Mouse (Mus musculus) heart, adult 2 months (tissue): ENCODE data around the gene Sgsm3. TPM values are rescaled to one million over a fixed set of nuclear protein-coding genes. Genes with fewer than 3 reads are reported as not detected.

Experiments used
- DNase-seq, 2 experiments: peaks; one replicate each; pipeline ENCODE4 v3.0.0; 2021
- H3K27ac ChIP-seq: fragments of 200-600 bp; 2 replicates; pipeline ENCODE4 v1.8.1; 2022
- H3K27me3 ChIP-seq: fragments of 200-500 bp; 2 replicates; pipeline ENCODE4 v1.6.1; 2012; ENCODE audit warnings: mild to moderate bottlenecking, low read length, inconsistent platforms, mixed read lengths; ENCODE audit not compliant: control insufficient read depth, insufficient read depth
- H3K36me3 ChIP-seq: fragments of 200-500 bp; 2 replicates; pipeline ENCODE4 v1.6.1; 2012; ENCODE audit warnings: low read length, inconsistent platforms; ENCODE audit not compliant: control insufficient read depth, insufficient read depth
- H3K4me1 ChIP-seq: fragments of 200-500 bp; 2 replicates; pipeline ENCODE4 v1.6.1; 2011; ENCODE audit warnings: low read length; ENCODE audit not compliant: control insufficient read depth, insufficient read depth
- H3K4me3 ChIP-seq: fragments of 200-600 bp; 2 replicates; pipeline ENCODE4 v1.8.1; 2022
- H3K79me2 ChIP-seq: fragments of 200-500 bp; replicated peaks from 2 replicates; pipeline ENCODE4 v1.6.1; 2012; ENCODE audit warnings: mild to moderate bottlenecking, inconsistent platforms, low read length, moderate library complexity, mixed read lengths; ENCODE audit not compliant: control insufficient read depth, insufficient read depth
- H3K9ac ChIP-seq: fragments of 200-500 bp; 2 replicates; pipeline ENCODE4 v1.6.1; 2012; ENCODE audit warnings: low read depth, mild to moderate bottlenecking, control low read depth, inconsistent platforms, low read length, mixed read lengths
- CTCF ChIP-seq: fragments of 200-600 bp; IDR thresholded peaks from 2 replicates; pipeline ENCODE4 v1.8.1; 2022; ENCODE audit warnings: antibody characterized with exemption, mild to moderate bottlenecking, moderate library complexity
- EP300 ChIP-seq: fragments of 200-500 bp; IDR thresholded peaks from 2 replicates; pipeline ENCODE4 v1.6.1; 2011; ENCODE audit warnings: low read depth, low read length, control low read depth; ENCODE audit not compliant: insufficient read depth
- POLR2A ChIP-seq: fragments of 200-500 bp; IDR thresholded peaks from 2 replicates; pipeline ENCODE4 v1.6.1; 2011; ENCODE audit warnings: mild to moderate bottlenecking, low read depth, low read length, control low read depth; ENCODE audit not compliant: insufficient read depth
- WGBS: fragments of 180-500 bp; shearing (Covaris S2); methylation state at CpG from one replicate; pipeline ENCODE4 v1.1.7; 2018; 5-methylcytosine and 5-hydroxymethylcytosine counted together
- intact Hi-C: fragments of 180-260 bp; cut with DNase I; formaldehyde crosslinking; loops from one replicate; pipeline ENCODE4 v1.15.1; 2025
- polyA plus RNA-seq: library from polyadenylated mRNA; depleted of rRNA; stranded (reverse); fragments of >200 nt; gene quantifications from 2 replicates; pipeline ENCODE4 v1.2.3, GENCODE M21; 2012
- total RNA-seq, 2 experiments: library from RNA; stranded (reverse); gene quantifications; 2 replicates each; pipeline ENCODE4 v1.2.3; 2021

The Sgsm3 gene
- total and polyA plus RNA-seq, 3 experiments, result 14.0 to 16.2 (median 14.2) TPM

DNA sequence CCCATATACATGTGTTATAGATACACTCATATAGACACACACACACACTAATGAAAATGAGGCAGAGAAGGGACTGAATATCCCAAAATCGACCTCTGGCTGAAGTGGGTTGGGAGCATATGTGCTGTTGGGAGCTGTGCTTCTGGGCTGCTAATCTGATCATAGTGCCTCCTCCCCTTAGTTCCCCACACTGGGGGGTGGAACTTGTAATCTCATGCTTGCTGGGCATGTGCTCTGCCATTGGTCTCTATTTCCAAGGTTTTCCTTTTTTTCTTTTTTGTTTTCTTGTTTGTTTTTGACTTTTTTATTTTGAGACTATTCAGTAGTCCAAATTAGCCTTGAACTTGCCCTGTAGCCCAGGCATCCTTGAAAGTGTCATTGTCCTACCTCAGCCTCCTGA, 10.8 kb downstream of the Sgsm3 start:
- no peak overlapping the region for H3K4me3 ChIP-seq
- intact Hi-C loops, result no loop called here
- TF ChIP-seq CTCF (no peak), EP300 (no peak)
- H3K4me1 ChIP-seq, result no peaks in the 10 kb centered on the region
- WGBS, result 36% methylated on average over 1 of the region's 1 CpGs
- H3K79me2 ChIP-seq, result no peaks in the 10 kb centered on the region
- no peak overlapping the region for H3K27ac ChIP-seq
- H3K9ac ChIP-seq, result no peak overlapping the region
- DNase-seq, result no peak
- no peaks in the 10 kb centered on the region for H3K36me3 ChIP-seq
- no peaks in the 10 kb centered on the region for H3K27me3 ChIP-seq

DNA sequence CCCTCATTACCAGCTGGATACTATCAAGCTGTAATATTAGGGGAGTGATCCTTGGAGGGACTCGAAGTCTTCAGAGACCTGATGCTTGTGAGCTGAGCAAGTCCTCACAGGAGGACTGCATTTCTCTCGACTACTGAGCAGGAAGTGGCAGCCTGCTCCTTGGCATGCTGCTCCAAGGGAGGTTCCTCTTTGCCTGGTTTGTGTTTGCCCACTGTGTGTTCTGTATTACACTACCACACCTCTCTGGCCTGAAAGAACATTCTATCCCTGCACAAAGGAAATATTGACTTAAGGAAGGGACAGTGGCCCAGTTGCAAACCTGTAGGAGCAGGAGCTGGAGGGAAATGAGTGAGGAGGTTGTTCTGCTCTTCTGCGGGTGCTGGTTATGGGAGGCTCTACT, 12.1 kb downstream of the Sgsm3 start:
- intact Hi-C loops, result no loop called here
- Histone ChIP-seq H3K27ac (no peak overlapping the region), H3K27me3 (no peaks in the 10 kb centered on the region), H3K79me2 (no peaks in the 10 kb centered on the region), H3K4me1 (no peaks in the 10 kb centered on the region), H3K9ac (no peak overlapping the region), H3K4me3 (no peak overlapping the region), H3K36me3 (no peaks in the 10 kb centered on the region)
- DNase-seq, result no peak
- TF ChIP-seq EP300, result no peak
- no peak for TF ChIP-seq POLR2A
- TF ChIP-seq CTCF, result no peak
- 57% methylated on average over 3 of the region's 3 CpGs for WGBS

DNA sequence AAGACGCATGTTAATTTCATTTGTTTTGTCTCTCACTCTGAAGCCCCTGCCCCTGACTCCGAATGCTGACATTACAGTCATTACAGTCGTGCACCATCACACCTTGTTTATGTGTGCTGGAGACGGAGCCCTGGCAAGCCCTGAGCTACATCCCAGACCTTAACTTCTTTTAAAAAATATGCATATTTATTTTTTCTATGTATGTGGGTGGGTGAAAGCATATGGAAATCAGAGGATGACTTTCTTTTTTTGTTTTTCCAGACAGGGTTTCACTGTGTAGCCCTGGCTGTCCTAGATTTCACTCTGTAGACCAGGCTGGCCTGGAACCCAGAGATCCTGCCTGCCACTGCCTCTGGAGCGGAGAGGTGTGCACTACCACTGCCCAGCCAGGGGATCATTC, 17.4 kb downstream of the Sgsm3 start:
- TF ChIP-seq POLR2A, result no peak
- TF ChIP-seq EP300, result no peak
- no peak for TF ChIP-seq CTCF
- no peak for DNase-seq
- H3K9ac ChIP-seq, result no peak overlapping the region
- WGBS, result 94% methylated on average over 5 of the region's 5 CpGs
- intact Hi-C loops, result no loop called here
- H3K27me3 ChIP-seq, result no peaks in the 10 kb centered on the region
- H3K4me1 ChIP-seq, result no peaks in the 10 kb centered on the region
- H3K79me2 ChIP-seq, result no peaks in the 10 kb centered on the region
- no peak overlapping the region for H3K4me3 ChIP-seq
- H3K36me3 ChIP-seq, result no peaks in the 10 kb centered on the region
- H3K27ac ChIP-seq, result no peak overlapping the region

DNA sequence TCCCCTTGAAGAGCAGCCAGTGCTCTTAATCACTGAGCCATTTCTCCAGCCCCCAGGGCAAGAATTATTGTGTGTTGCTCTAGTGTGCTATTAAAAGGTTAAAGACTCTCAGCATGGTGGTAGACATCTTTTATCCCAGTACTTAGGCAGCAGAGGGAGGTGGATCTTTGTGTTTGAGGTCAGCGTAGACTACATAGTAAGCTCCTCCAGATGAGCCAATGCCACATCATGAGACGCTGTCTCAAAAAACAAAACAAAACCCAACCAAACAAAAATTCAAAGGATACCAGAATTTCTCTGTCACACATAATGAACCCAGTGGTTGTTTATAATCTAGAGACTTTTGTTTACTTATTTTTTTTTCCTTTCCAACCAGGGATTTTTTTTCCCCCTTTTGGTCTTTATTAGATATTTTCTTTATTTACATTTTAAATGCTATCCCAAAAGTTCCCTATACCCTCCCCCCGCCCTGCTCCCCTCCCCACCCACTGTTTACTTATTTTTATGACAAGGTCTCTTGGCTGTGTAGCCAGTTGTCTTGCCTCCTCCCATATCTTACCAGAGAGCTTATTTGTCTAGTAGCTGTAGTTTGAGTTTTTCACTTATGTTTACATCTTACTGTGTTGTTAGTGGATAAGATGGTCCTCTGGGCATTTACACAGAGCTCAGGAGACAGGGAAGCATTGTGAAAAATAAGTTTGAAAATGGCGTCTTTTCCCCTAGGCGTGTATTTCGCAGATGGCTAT, 18.7 kb downstream of the Sgsm3 start:
- Histone ChIP-seq H3K36me3 (no peaks in the 10 kb centered on the region), H3K4me1 (peaks cover 4% of the 10 kb centered on the region; the same call in 1 of the 2 replicates), H3K79me2 (no peaks in the 10 kb centered on the region), H3K27ac (no peak overlapping the region), H3K27me3 (no peaks in the 10 kb centered on the region), H3K9ac (no peak overlapping the region), H3K4me3 (no peak overlapping the region)
- intact Hi-C loops, result no loop called here
- TF ChIP-seq CTCF (no peak), POLR2A (no peak), EP300 (no peak)
- no peak for DNase-seq
- 92% methylated on average over 6 of the region's 6 CpGs for WGBS

DNA sequence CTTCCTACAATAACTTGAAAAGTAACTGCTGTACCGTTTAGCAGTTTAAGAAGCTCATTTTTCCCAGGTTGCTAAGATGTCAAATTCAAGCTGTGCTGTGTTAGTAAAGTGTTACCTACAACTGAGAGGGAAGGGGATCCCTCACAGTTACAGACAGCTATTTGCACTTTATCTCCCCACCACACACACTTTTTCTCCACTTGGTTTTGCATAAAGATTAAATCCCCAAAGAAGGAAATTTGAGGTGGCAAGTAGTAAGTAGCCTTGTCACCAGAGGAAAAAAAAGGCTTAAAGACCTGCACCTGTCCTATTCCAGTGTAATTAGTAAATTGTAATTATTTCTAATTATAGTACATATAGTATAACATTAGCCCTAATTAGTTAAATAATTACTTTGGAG, 19.5 kb downstream of the Sgsm3 start:
- TF ChIP-seq EP300 (no peak), CTCF (no peak), POLR2A (no peak)
- Histone ChIP-seq H3K4me3 (no peak overlapping the region), H3K4me1 (peaks cover 4% of the 10 kb centered on the region; the same call in 1 of the 2 replicates), H3K79me2 (no peaks in the 10 kb centered on the region), H3K27ac (no peak overlapping the region), H3K9ac (no peak overlapping the region), H3K36me3 (no peaks in the 10 kb centered on the region), H3K27me3 (no peaks in the 10 kb centered on the region)
- WGBS, result 66% methylated on average over 1 of the region's 1 CpGs
- no peak for DNase-seq
- intact Hi-C loops, result no loop called here

DNA sequence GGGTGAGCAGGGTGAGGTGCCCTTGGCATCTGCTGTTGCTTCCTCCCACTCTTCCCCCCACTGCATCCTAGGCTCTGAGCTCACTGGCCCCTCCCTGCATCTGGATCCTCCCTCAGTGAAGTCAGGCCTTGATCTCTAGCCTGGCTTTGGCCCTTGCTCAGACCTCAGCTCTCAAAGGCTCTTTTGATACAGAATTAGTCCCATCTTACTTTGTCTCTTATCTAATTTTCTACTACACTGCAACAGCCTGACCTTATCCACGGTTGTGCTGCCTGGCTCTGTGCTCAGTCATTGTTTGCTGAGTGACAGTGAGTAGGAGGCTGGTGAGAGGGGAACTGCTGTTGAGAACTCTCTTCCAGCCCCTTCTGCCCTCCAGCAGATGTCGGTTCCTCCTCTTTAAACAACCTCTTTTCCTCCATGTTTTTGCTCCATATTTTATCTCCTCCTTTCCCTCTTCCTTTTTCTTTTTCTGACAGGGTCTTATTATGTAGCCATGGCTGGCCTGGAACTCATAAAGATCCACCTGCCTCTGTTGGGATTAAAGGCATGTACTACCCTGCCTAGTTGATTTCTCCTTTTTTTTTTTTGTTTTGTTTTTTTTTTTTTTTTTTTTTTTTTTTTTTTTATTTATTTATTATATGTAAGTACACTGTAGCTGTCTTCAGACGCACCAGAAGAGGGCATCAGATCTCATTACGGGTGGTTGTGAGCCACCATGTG, 23.0 kb downstream of the Sgsm3 start:
- TF ChIP-seq CTCF (no peak), POLR2A (no peak), EP300 (no peak)
- intact Hi-C loops, result no loop called here
- H3K9ac ChIP-seq, result no peak overlapping the region
- no peak overlapping the region for H3K4me3 ChIP-seq
- no peaks in the 10 kb centered on the region for H3K79me2 ChIP-seq
- no peak overlapping the region for H3K27ac ChIP-seq
- H3K4me1 ChIP-seq, result peaks cover 4% of the 10 kb centered on the region; the same call in 1 of the 2 replicates
- 45% methylated on average over 4 of the region's 4 CpGs for WGBS
- H3K27me3 ChIP-seq, result no peaks in the 10 kb centered on the region
- H3K36me3 ChIP-seq, result no peaks in the 10 kb centered on the region
- no peak for DNase-seq
